Mouse (Mus musculus): ENCODE measurements around the gene Myo1e.

GRCm38 (mm10) chr9:70383750-70384149 is 176.6 kb downstream of the Myo1e start:
- no peak for TF ChIP-seq CTCF (IDR thresholded peaks at IDR 0.05; ENCODE audit: extremely low read depth, insufficient read depth, low read length)
- no peak for TF ChIP-seq POLR2A (IDR thresholded peaks at IDR 0.05; ENCODE audit: extremely low read depth, insufficient read depth, low read length)
